ENCODE assay signal across 23 mouse cellular contexts in genomic region chr3:8017489-8017888, GRCm38 (mm10).
"Had no signal": no experiment of that assay in that cellular context is flagged by ENCODE, and none has a peak within 500 bp of the region (broad histone marks: within the 10 kb centered on the region; RNA-seq: fewer than 3 reads in every experiment).

No protein-coding gene starts in this region.

- H3K27ac ChIP-seq: kidney, embryonic 15.5 days; limb, embryonic 12.5 days; limb, embryonic 15.5 days; liver, embryonic 12.5 days; liver, embryonic 15.5 days; lung, embryonic 15.5 days; stomach, postnatal 0 days had no signal

- H3K4me3 ChIP-seq: kidney, embryonic 15.5 days; limb, embryonic 12.5 days; limb, embryonic 15.5 days; liver, embryonic 12.5 days; liver, embryonic 15.5 days; lung, embryonic 15.5 days; megakaryocyte, embryonic 14.5 days; neural tube, embryonic 13.5 days had no signal

- ATAC-seq: intestine, postnatal 0 days; liver, embryonic 12.5 days had no signal

- H3K4me1 ChIP-seq: kidney, embryonic 15.5 days; limb, embryonic 12.5 days; limb, embryonic 15.5 days; liver, embryonic 12.5 days; liver, embryonic 15.5 days; lung, embryonic 15.5 days; megakaryocyte, embryonic 14.5 days had no signal

- H3K4me2 ChIP-seq: kidney, embryonic 15.5 days; limb, embryonic 12.5 days; limb, embryonic 15.5 days; liver, embryonic 12.5 days; liver, embryonic 15.5 days; lung, embryonic 15.5 days; neural tube, embryonic 13.5 days had no signal

- H3K27me3 ChIP-seq: kidney, embryonic 15.5 days; limb, embryonic 12.5 days; limb, embryonic 15.5 days; liver, embryonic 12.5 days; liver, embryonic 15.5 days; lung, embryonic 15.5 days; megakaryocyte, embryonic 14.5 days; neural tube, embryonic 13.5 days had no signal

- H3K9me3 ChIP-seq: kidney, embryonic 15.5 days; limb, embryonic 15.5 days; liver, embryonic 15.5 days; lung, embryonic 15.5 days; megakaryocyte, embryonic 14.5 days had no signal

- DNase-seq: kidney, adult 8-10 months; kidney, postnatal 10 days; kidney, postnatal 36 days; left cerebral cortex, postnatal 4 days; lung, adult 18-20 months; lung, postnatal 10 days; lung, postnatal 36 days; right cerebral cortex, adult 18-20 months; right cerebral cortex, postnatal 14 days; right cerebral cortex, postnatal 4 days; thymus, adult 2 months; thymus, postnatal 14 days; thymus, postnatal 4 days had no signal

- H3K36me3 ChIP-seq: kidney, embryonic 15.5 days; limb, embryonic 12.5 days; limb, embryonic 15.5 days; liver, embryonic 12.5 days; liver, embryonic 15.5 days; lung, embryonic 15.5 days; neural tube, embryonic 13.5 days had no signal

- H3K9ac ChIP-seq: kidney, embryonic 15.5 days; limb, embryonic 12.5 days; limb, embryonic 15.5 days; liver, embryonic 12.5 days; liver, embryonic 15.5 days; lung, embryonic 15.5 days; neural tube, embryonic 13.5 days had no signal
